Mouse (Mus musculus) testis, adult 2 months (tissue): Measurements from ENCODE around the gene Olfr987. TPM values are rescaled to one million over a fixed set of nuclear protein-coding genes. Genes with fewer than 3 reads are reported as not detected.
"Not testable (repeated sequence)": the region's sequence is repeated elsewhere in the genome, so short reads cannot be mapped to it uniquely, and the experiment has no call there.

ENCODE experiments used
- H3K27ac ChIP-seq: fragments of 200-500 bp; 2 replicates; pipeline ENCODE4 v1.5.1; 2012; ENCODE audit warnings: low read depth, low read length; ENCODE audit not compliant: control insufficient read depth, insufficient read depth
- H3K27me3 ChIP-seq: fragments of 200-500 bp; 2 replicates; pipeline ENCODE4 v1.6.1; 2012; ENCODE audit warnings: mild to moderate bottlenecking, low read length, moderate library complexity; ENCODE audit not compliant: control insufficient read depth, insufficient read depth
- H3K36me3 ChIP-seq: fragments of 200-500 bp; 2 replicates; pipeline ENCODE4 v1.6.1; 2012; ENCODE audit warnings: mild to moderate bottlenecking, low read length; ENCODE audit not compliant: control insufficient read depth, insufficient read depth
- H3K4me1 ChIP-seq: fragments of 200-500 bp; 2 replicates; pipeline ENCODE4 v1.6.1; 2012; ENCODE audit warnings: low read length; ENCODE audit not compliant: control insufficient read depth, insufficient read depth
- H3K4me3 ChIP-seq: fragments of 200-500 bp; 2 replicates; pipeline ENCODE4 v1.5.1; 2012; ENCODE audit warnings: low read depth, mild to moderate bottlenecking, low read length, moderate library complexity, mixed read lengths; ENCODE audit not compliant: control insufficient read depth
- CTCF ChIP-seq: fragments of 200-500 bp; IDR thresholded peaks from 2 replicates; pipeline ENCODE4 v1.5.1; 2012; ENCODE audit warnings: low read depth, mild to moderate bottlenecking, inconsistent platforms, low read length, moderate library complexity; ENCODE audit not compliant: control insufficient read depth, insufficient read depth, insufficient replicate concordance
- POLR2A ChIP-seq: fragments of 200-500 bp; IDR thresholded peaks from 2 replicates; pipeline ENCODE4 v1.6.1; 2012; ENCODE audit warnings: low read depth, mild to moderate bottlenecking, inconsistent platforms, low read length, moderate library complexity; ENCODE audit not compliant: control insufficient read depth
- polyA plus RNA-seq: library from polyadenylated mRNA; depleted of rRNA; stranded (reverse); fragments of >200 nt; gene quantifications from 2 replicates; pipeline ENCODE4 v1.2.3, GENCODE M21; 2012; rRNA removed

The Olfr987 gene
- polyA plus RNA-seq, result not detected in 2 replicates

- H3K27ac ChIP-seq, H3K4me1 ChIP-seq, H3K27me3 ChIP-seq, H3K36me3 ChIP-seq, H3K4me3 ChIP-seq: not testable (repeated sequence)
These were observed at the start of gene Olfr987 for GRCm38 (mm10) chr2:85339215-85339614. TSS of gene Olfr987 (minus strand) at chr2:85339315.

- not testable (repeated sequence) for H3K4me1 ChIP-seq, H3K36me3 ChIP-seq, H3K4me3 ChIP-seq, H3K27ac ChIP-seq, H3K27me3 ChIP-seq
These were observed 24.0 kb upstream of the Olfr987 start, which contains the start of gene Olfr988 for GRCm38 (mm10) chr2:85363127-85363526. TSS of gene Olfr988 (minus strand) at chr2:85363227.

- no peaks in the 10 kb centered on the region for H3K36me3 ChIP-seq
- H3K27ac ChIP-seq, result no peak overlapping the region
- TF ChIP-seq POLR2A (no peak), CTCF (no peak)
- H3K4me1 ChIP-seq, result no peaks in the 10 kb centered on the region
- no peaks in the 10 kb centered on the region for H3K27me3 ChIP-seq
- no peak overlapping the region for H3K4me3 ChIP-seq
These were observed 857 bp upstream of the Olfr987 start for GRCm38 (mm10) chr2:85339972-85340371.

GRCm38 (mm10) chr2:85319106-85319505, 20.0 kb downstream of the Olfr987 start:
- no peaks in the 10 kb centered on the region for H3K36me3 ChIP-seq
- no peaks in the 10 kb centered on the region for H3K27me3 ChIP-seq

GRCm38 (mm10) chr2:85285406-85285805, 53.7 kb downstream of the Olfr987 start:
- no peak overlapping the region for H3K4me3 ChIP-seq
- H3K4me1 ChIP-seq, result no peaks in the 10 kb centered on the region
- H3K27ac ChIP-seq, result no peak overlapping the region
- H3K36me3 ChIP-seq, result no peaks in the 10 kb centered on the region
- H3K27me3 ChIP-seq, result no peaks in the 10 kb centered on the region
- no peak for TF ChIP-seq POLR2A
- TF ChIP-seq CTCF, result no peak

More at GRCm38 (mm10) chr2:85319106-85319505, 20.0 kb downstream of the Olfr987 start:
- H3K4me1 ChIP-seq, result no peaks in the 10 kb centered on the region
- TF ChIP-seq POLR2A (no peak), CTCF (no peak)
- no peak overlapping the region for H3K4me3 ChIP-seq
- H3K27ac ChIP-seq, result no peak overlapping the region

GRCm38 (mm10) chr2:85284626-85285025, 54.5 kb downstream of the Olfr987 start:
- TF ChIP-seq CTCF (no peak), POLR2A (no peak)
- Histone ChIP-seq H3K4me1 (no peaks in the 10 kb centered on the region), H3K27me3 (no peaks in the 10 kb centered on the region), H3K4me3 (no peak overlapping the region), H3K27ac (no peak overlapping the region), H3K36me3 (no peaks in the 10 kb centered on the region)

GRCm38 (mm10) chr2:85283631-85284466, 55.3 kb downstream of the Olfr987 start:
- no peak overlapping the region for H3K4me3 ChIP-seq
- TF ChIP-seq POLR2A, result no peak
- TF ChIP-seq CTCF, result no peak
- no peak overlapping the region for H3K27ac ChIP-seq

GRCm38 (mm10) chr2:85281023-85281422, 58.1 kb downstream of the Olfr987 start:
- H3K36me3 ChIP-seq, result no peaks in the 10 kb centered on the region
- H3K27ac ChIP-seq, result no peak overlapping the region
- no peak overlapping the region for H3K4me3 ChIP-seq
- no peaks in the 10 kb centered on the region for H3K4me1 ChIP-seq
- TF ChIP-seq POLR2A (no peak), CTCF (no peak)
- H3K27me3 ChIP-seq, result no peaks in the 10 kb centered on the region

More at GRCm38 (mm10) chr2:85283631-85284466, 55.3 kb downstream of the Olfr987 start:
- Histone ChIP-seq H3K27me3 (no peaks in the 10 kb centered on the region), H3K36me3 (no peaks in the 10 kb centered on the region), H3K4me1 (no peaks in the 10 kb centered on the region)

Other genes with a start within 250 kb of the Olfr987 start
- 0.27 and 0.52 TPM in 2 replicates for gene Aplnr, start 203.1 kb downstream of the Olfr987 start, polyA plus RNA-seq
- gene Lrrc55, start 142.1 kb downstream of the Olfr987 start, polyA plus RNA-seq, result 5.2 and 7.9 TPM in 2 replicates
- not detected in 2 replicates for gene Olfr988, start 23.9 kb upstream of the Olfr987 start, polyA plus RNA-seq
- not detected in 2 replicates for gene Olfr992, start 70.2 kb upstream of the Olfr987 start, polyA plus RNA-seq
- gene Olfr993, start 75.6 kb upstream of the Olfr987 start, polyA plus RNA-seq, result 0.11 TPM in 1 of 2 replicates, not detected in the other
- gene Olfr994, start 97.1 kb upstream of the Olfr987 start, polyA plus RNA-seq, result not detected in 2 replicates
- not detected in 2 replicates for gene Olfr995, start 104.3 kb upstream of the Olfr987 start, polyA plus RNA-seq
- not detected in 2 replicates for gene 4833423E24Rik, start 179.7 kb upstream of the Olfr987 start, polyA plus RNA-seq
- gene Olfr996, start 239.9 kb upstream of the Olfr987 start, polyA plus RNA-seq, result not detected in 2 replicates
- gene Olfr998, start 249.6 kb upstream of the Olfr987 start, polyA plus RNA-seq, result not detected in 2 replicates